Mouse (Mus musculus): ENCODE data around the gene Gltp. TPM values are rescaled to one million over a fixed set of nuclear protein-coding genes. Genes with fewer than 3 reads are reported as not detected.

Gltp gene
- polyA plus RNA-seq, 1 experiment from 2014 or later, result 32.4 TPM

DNA sequence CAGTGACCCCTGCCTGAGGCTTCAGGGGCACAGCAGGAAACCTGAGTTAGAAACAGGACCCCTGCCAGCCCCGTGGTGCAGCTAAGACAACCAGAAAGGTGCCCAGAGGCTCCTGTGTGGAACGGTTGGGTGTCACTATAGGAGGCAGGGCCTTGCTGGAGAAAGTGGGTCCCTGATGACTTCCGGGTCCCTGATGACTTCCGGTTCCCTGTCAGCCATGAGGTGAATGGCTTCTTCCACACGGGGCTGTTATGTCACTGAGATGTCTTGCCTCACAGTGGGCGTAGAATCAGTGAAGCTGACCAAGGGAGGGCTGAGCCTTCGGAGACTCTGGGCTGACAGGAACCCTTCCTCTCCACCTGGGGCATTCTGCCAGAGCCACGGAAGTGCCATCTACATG lies 16.2 kb downstream of the Gltp start:
- Histone ChIP-seq H3K4me1 (ENCODE audit: control insufficient read depth, insufficient read depth, low read length) (peaks cover 5% of the 10 kb centered on the region; the same call in 1 of the 2 replicates), H3K36me3 (ENCODE audit: control insufficient read depth, insufficient read depth, low read length) (peaks cover 8% of the 10 kb centered on the region; the same call in 1 of the 2 replicates), H3K9me3 (replicated peaks; ENCODE audit: control insufficient read depth, low read length) (no peaks in the 10 kb centered on the region), H3K9ac (ENCODE audit: low read length) (no peak overlapping the region), H3K4me2 (ENCODE audit: low read length) (no peak overlapping the region), H3K27ac (ENCODE audit: low read depth, low read length) (no peak overlapping the region), H3K27me3 (replicated peaks; ENCODE audit: control insufficient read depth, insufficient read depth, low read length) (no peaks in the 10 kb centered on the region), H3K4me3 (ENCODE audit: low read depth, low read length) (no peak overlapping the region)
- DNase-seq (ENCODE audit: low spot score) (no peak), ATAC-seq (no peak)
- 87% methylated on average over 8 of the region's 8 CpGs for WGBS

DNA sequence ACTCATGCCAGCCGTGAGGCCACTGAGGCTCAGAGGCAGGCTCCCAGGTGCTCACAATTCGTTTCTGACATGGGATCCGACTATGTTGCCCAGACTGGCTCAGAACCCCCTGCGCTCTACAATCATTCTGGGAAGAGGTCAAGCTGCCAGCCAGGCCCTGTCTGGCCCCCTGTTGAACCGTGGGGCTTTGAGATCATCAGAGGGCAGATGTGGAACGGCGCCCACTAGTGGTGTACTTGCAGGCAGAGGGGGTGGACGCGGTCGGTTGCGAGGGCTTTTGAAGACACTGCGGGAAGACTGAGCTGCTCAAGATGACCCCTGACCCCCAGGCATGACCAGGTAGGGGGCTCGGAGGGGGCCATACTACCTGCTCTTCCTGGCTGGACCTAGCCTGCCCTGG lies 17.7 kb downstream of the Gltp start:
- Histone ChIP-seq H3K4me3 (ENCODE audit: low read depth, low read length) (no peak overlapping the region), H3K27ac (ENCODE audit: low read depth, low read length) (no peak overlapping the region), H3K36me3 (ENCODE audit: control insufficient read depth, insufficient read depth, low read length) (peaks cover 8% of the 10 kb centered on the region; the same call in 1 of the 2 replicates), H3K9me3 (replicated peaks; ENCODE audit: control insufficient read depth, low read length) (no peaks in the 10 kb centered on the region), H3K9ac (ENCODE audit: low read length) (no peak overlapping the region), H3K27me3 (replicated peaks; ENCODE audit: control insufficient read depth, insufficient read depth, low read length) (no peaks in the 10 kb centered on the region), H3K4me2 (ENCODE audit: low read length) (no peak overlapping the region), H3K4me1 (ENCODE audit: control insufficient read depth, insufficient read depth, low read length) (peaks cover 5% of the 10 kb centered on the region; the same call in 1 of the 2 replicates)
- ATAC-seq, result no peak
- DNase-seq (ENCODE audit: low spot score), result no peak
- WGBS, result 89% methylated on average over 13 of the region's 13 CpGs

DNA sequence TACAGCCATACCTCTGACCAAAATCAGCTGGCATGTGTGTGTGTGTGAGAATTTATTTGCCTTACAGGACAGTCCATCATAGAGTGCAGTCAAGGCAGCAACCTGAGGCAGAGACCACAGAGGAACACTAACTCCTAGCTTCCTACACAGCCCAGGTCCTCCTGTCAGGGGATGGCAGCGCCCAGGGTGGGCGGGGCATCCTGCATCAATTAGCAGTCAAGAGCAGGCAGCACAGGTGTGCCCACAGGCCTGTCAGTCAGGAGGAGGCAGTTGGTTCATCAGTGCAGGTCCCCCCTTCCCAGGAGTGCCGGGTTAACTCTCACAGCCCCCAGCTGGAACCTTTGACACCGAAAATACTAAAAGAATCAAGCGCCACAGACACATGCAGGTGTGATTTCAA lies 21.8 kb downstream of the Gltp start:
- Histone ChIP-seq H3K9ac (ENCODE audit: low read length) (no peak overlapping the region), H3K4me3 (ENCODE audit: low read depth, low read length) (no peak overlapping the region), H3K9me3 (replicated peaks; ENCODE audit: control insufficient read depth, low read length) (no peaks in the 10 kb centered on the region), H3K27ac (ENCODE audit: low read depth, low read length) (no peak overlapping the region), H3K4me1 (ENCODE audit: control insufficient read depth, insufficient read depth, low read length) (peaks cover 11% of the 10 kb centered on the region; the same call in 1 of the 2 replicates), H3K4me2 (ENCODE audit: low read length) (no peak overlapping the region), H3K27me3 (replicated peaks; ENCODE audit: control insufficient read depth, insufficient read depth, low read length) (no peaks in the 10 kb centered on the region), H3K36me3 (ENCODE audit: control insufficient read depth, insufficient read depth, low read length) (peaks cover 4% of the 10 kb centered on the region; the same call in 1 of the 2 replicates)
- WGBS, result 86% methylated on average over 5 of the region's 5 CpGs
- ATAC-seq (no peak), DNase-seq (ENCODE audit: low spot score) (no peak)

DNA sequence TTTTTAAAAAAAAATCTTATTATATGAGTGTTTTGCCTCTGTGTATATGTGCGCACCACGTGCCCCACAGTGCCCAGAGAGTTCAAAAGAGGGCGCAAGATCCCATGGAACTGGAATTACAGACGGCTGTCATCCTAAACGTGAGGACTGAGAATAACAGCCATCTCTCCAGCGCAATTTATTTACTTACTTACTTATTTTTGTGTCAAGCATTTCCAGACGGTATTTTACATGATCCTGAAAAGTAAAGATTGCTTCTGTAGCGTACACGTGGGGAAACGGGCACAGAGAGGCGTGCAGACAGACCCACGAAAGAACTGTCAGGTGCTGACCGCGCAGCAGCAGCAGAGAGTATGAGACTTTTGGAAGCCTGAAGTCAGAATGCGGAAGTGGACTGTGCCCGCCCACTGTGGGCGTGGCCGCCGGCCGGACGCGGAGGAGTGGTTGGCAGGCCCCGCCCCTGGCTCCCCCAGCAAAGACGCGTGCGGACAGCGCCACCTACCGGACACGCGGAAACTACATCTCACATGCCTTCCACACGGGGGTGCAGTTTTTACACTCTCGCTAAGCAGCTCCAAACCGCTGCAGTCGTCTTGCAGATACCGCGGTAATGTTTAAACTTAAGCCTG lies 23.4 kb downstream of the Gltp start:
- Histone ChIP-seq H3K9me3 (replicated peaks; ENCODE audit: control insufficient read depth, low read length) (no peaks in the 10 kb centered on the region), H3K27me3 (replicated peaks; ENCODE audit: control insufficient read depth, insufficient read depth, low read length) (no peaks in the 10 kb centered on the region), H3K4me1 (ENCODE audit: control insufficient read depth, insufficient read depth, low read length) (peaks cover 11% of the 10 kb centered on the region; the same call in 1 of the 2 replicates), H3K27ac (ENCODE audit: low read depth, low read length) (no peak overlapping the region), H3K4me2 (ENCODE audit: low read length) (peak overlapping the region; percentile 48), H3K9ac (ENCODE audit: low read length) (no peak overlapping the region), H3K4me3 (ENCODE audit: low read depth, low read length) (peak overlapping the region; percentile 19), H3K36me3 (ENCODE audit: control insufficient read depth, insufficient read depth, low read length) (no peaks in the 10 kb centered on the region)
- DNase-seq (ENCODE audit: low spot score) (peak; percentile 97), ATAC-seq (peak; percentile 91)
- 4% methylated on average over 36 of the region's 36 CpGs for WGBS

DNA sequence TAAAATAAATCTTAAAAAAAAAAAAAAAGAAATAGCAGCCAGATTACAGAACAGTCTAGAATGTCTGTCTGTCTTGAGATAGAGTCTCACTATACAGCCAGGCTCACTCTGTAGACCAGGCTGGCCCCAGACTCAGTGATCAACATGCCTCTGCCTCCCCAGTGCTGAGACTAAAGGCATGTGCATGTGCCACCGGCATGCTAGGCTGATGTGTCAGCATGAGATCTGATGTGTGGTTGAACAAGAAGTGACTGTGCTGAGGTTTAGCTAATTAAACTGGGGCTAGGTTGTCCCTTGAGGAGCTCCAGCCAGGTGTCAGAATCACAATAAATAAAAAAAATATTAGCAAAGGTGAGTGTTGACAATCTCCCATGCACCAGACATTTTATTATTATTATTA lies 24.1 kb downstream of the Gltp start:
- H3K9me3 ChIP-seq (replicated peaks; ENCODE audit: control insufficient read depth, low read length), result no peaks in the 10 kb centered on the region
- ATAC-seq (no peak), DNase-seq (ENCODE audit: low spot score) (no peak)
- H3K4me2 ChIP-seq (ENCODE audit: low read length), result no peak overlapping the region
- no peaks in the 10 kb centered on the region for H3K36me3 ChIP-seq (ENCODE audit: control insufficient read depth, insufficient read depth, low read length)
- peaks cover 11% of the 10 kb centered on the region; the same call in 1 of the 2 replicates for H3K4me1 ChIP-seq (ENCODE audit: control insufficient read depth, insufficient read depth, low read length)
- no peak overlapping the region for H3K9ac ChIP-seq (ENCODE audit: low read length)
- no peak overlapping the region for H3K27ac ChIP-seq (ENCODE audit: low read depth, low read length)
- no peak overlapping the region for H3K4me3 ChIP-seq (ENCODE audit: low read depth, low read length)
- WGBS, result 48% methylated on average over 1 of the region's 1 CpGs
- no peaks in the 10 kb centered on the region for H3K27me3 ChIP-seq (replicated peaks; ENCODE audit: control insufficient read depth, insufficient read depth, low read length)

DNA sequence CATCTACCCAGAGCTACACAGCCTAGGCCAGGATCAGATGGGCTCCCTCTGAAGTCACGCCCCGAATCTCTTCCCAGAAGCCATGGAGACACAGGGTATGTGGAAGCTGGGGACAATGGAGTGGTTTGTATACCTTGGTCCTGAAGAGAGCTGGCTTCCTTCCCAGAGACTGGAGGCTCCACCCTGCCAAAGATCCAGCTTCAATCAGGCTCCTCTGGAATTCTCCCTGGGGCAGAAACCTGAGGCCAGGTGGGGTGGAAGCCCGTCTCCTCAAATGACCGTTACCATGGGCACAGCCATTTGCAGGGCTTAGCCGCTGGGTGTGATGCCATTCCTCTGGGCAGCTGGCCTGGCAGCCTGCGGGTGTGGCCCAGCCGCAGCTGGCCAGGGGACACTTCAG lies 26.0 kb downstream of the Gltp start:
- ATAC-seq, result no peak
- no peak overlapping the region for H3K27ac ChIP-seq (ENCODE audit: low read depth, low read length)
- WGBS, result 50% methylated on average over 7 of the region's 7 CpGs
- H3K9me3 ChIP-seq (replicated peaks; ENCODE audit: control insufficient read depth, low read length), result no peaks in the 10 kb centered on the region
- 0 out of 2 replicates have a peak, but pooled peaks cover 6% of the 10 kb centered on the region for H3K4me1 ChIP-seq (ENCODE audit: control insufficient read depth, insufficient read depth, low read length)
- H3K36me3 ChIP-seq (ENCODE audit: control insufficient read depth, insufficient read depth, low read length), result no peaks in the 10 kb centered on the region
- H3K4me2 ChIP-seq (ENCODE audit: low read length), result no peak overlapping the region
- peak; percentile 48 for DNase-seq (ENCODE audit: low spot score)
- peaks cover 2% of the 10 kb centered on the region; the same call in 1 of the 2 replicates for H3K27me3 ChIP-seq (replicated peaks; ENCODE audit: control insufficient read depth, insufficient read depth, low read length)
- no peak overlapping the region for H3K4me3 ChIP-seq (ENCODE audit: low read depth, low read length)
- no peak overlapping the region for H3K9ac ChIP-seq (ENCODE audit: low read length)

DNA sequence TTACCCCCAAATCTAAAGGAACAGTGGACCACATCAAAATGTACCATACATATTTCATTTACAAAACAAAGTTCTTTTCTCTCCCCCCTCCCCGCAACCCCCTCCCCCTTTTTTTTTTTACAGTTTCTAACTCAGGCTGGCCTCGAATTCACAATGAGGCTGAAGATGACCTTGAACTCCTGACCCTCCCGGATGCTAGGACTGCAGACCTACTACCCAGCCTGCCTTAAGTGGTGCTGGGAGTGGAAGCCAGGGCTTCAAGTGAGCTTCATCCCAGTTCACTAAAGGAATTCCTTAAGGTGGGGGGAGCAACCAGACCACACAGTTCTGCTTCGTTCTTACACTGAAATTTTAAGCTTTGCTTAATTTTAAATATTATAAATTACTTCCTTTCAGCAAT lies 26.6 kb downstream of the Gltp start:
- no peaks in the 10 kb centered on the region for H3K36me3 ChIP-seq (ENCODE audit: control insufficient read depth, insufficient read depth, low read length)
- no peak overlapping the region for H3K27ac ChIP-seq (ENCODE audit: low read depth, low read length)
- 0 out of 2 replicates have a peak, but pooled peaks cover 6% of the 10 kb centered on the region for H3K4me1 ChIP-seq (ENCODE audit: control insufficient read depth, insufficient read depth, low read length)
- peaks cover 7% of the 10 kb centered on the region for H3K27me3 ChIP-seq (replicated peaks; ENCODE audit: control insufficient read depth, insufficient read depth, low read length)
- H3K9ac ChIP-seq (ENCODE audit: low read length), result no peak overlapping the region
- whole genome bisulfite sequencing, result 85% methylated on average over 4 of the region's 4 CpGs
- ATAC-seq, result no peak
- H3K4me3 ChIP-seq (ENCODE audit: low read depth, low read length), result no peak overlapping the region
- H3K4me2 ChIP-seq (ENCODE audit: low read length), result no peak overlapping the region
- no peaks in the 10 kb centered on the region for H3K9me3 ChIP-seq (replicated peaks; ENCODE audit: control insufficient read depth, low read length)
- no peak for DNase-seq (ENCODE audit: low spot score)

DNA sequence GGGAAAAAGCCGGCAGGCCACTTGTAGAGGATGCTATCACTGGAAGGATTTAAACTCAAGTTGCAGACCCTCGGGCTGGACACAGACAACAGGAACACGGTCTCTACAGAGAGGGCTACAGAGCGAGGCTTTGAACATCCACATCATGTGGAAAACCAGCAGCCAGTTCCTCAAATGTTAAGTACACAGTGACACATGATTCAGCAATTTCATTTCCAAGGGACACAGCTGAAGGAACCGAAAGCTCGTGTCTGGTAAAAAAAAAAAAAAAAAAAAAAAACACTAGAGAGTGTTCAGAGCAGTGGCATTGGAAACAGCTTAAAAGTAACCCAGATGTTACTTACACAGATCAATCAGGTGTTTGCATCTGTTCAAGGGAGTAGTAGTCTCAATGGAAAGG lies 29.8 kb downstream of the Gltp start:
- peaks cover 36% of the 10 kb centered on the region for H3K27me3 ChIP-seq (replicated peaks; ENCODE audit: control insufficient read depth, insufficient read depth, low read length)
- ATAC-seq, result no peak
- H3K36me3 ChIP-seq (ENCODE audit: control insufficient read depth, insufficient read depth, low read length), result no peaks in the 10 kb centered on the region
- H3K4me1 ChIP-seq (ENCODE audit: control insufficient read depth, insufficient read depth, low read length), result peaks cover 9% of the 10 kb centered on the region; the same call in 1 of the 2 replicates
- no peak overlapping the region for H3K4me3 ChIP-seq (ENCODE audit: low read depth, low read length)
- H3K9ac ChIP-seq (ENCODE audit: low read length), result no peak overlapping the region
- 85% methylated on average over 6 of the region's 6 CpGs for WGBS
- H3K9me3 ChIP-seq (replicated peaks; ENCODE audit: control insufficient read depth, low read length), result no peaks in the 10 kb centered on the region
- H3K27ac ChIP-seq (ENCODE audit: low read depth, low read length), result no peak overlapping the region
- no peak for DNase-seq (ENCODE audit: low spot score)
- H3K4me2 ChIP-seq (ENCODE audit: low read length), result no peak overlapping the region

DNA sequence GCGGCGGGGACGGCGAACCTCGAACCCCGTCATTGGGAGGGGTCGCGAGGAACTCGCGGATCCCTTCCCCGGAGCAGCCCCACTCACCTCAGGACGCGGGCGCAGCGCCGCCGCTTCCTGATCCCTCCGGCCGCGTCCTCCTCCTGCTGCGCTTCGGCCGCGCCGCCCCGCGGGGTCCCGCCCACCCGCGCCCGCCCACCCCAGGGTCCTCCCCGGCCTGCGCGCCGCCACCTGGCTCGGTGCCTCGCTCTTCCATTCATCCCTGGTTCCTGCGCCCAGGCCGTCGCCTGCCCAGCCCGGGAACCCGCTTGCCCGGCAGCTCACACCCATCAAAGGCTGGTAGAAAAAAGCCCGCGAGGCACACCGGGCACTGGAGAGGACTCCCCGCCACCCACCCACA lies 32.5 kb downstream of the Gltp start, which contains the start of gene Trpv4:
Trpv4 (minus strand) TSS at position 167 of the 400 bp plus-strand sequence.
- Histone ChIP-seq H3K27ac (ENCODE audit: low read depth, low read length) (no peak within 1 kb of the TSS), H3K9me3 (replicated peaks; ENCODE audit: control insufficient read depth, low read length) (no peaks in the 10 kb centered on the region), H3K36me3 (ENCODE audit: control insufficient read depth, insufficient read depth, low read length) (no peaks in the 10 kb centered on the region), H3K9ac (ENCODE audit: low read length) (peak within 1 kb of the TSS; percentile 51), H3K4me3 (ENCODE audit: low read depth, low read length) (peak within 1 kb of the TSS; percentile 33), H3K27me3 (replicated peaks; ENCODE audit: control insufficient read depth, insufficient read depth, low read length) (peaks cover 39% of the 10 kb centered on the region), H3K4me1 (ENCODE audit: control insufficient read depth, insufficient read depth, low read length) (peaks cover 5% of the 10 kb centered on the region; the same call in 1 of the 2 replicates), H3K4me2 (ENCODE audit: low read length) (peak within 1 kb of the TSS; percentile 67)
- no peak for DNase-seq (ENCODE audit: low spot score)
- 2% methylated on average over 30 of the region's 47 CpGs for WGBS
- peak; percentile 34; the same call in 1 of the 2 replicates for ATAC-seq

Data from forebrain, embryonic 14.5 days (tissue).